In genomic region chr11:70284757-70285156, GRCm38 (mm10) we compare ENCODE assay signal across 16 mouse cellular contexts. TPM values are rescaled to one million over a fixed set of nuclear protein-coding genes. Genes with fewer than 3 reads are reported as not detected.
A peak's percentile ranks its signal among the peaks of the same experiment; 100 is the strongest.
DNase-seq lines count a peak whose midpoint lies in the region; ATAC-seq lines count a peak whose summit lies in the region.
"Had no signal": no experiment of that assay in that cellular context is flagged by ENCODE, and none has a peak within 500 bp of the region (broad histone marks: within the 10 kb centered on the region; RNA-seq: fewer than 3 reads in every experiment).

No protein-coding gene starts in this region.

- no peak for ATAC-seq in megakaryocyte, adult 5-6 weeks (ENCODE audit: poor library complexity, severe bottlenecking)
- ATAC-seq: inflammation-experienced regulatory T-cells, adult 6 months had no signal

- peak; percentile 32 for DNase-seq in kidney, postnatal 14 days
- DNase-seq in kidney, adult 11 months, result no peak
- DNase-seq in 3T3-L1 (ENCODE audit: low read depth, low spot score) (peak; percentile 44), 416B (ENCODE audit: low read depth) (peak; percentile 59)
- peak; percentile 56 for DNase-seq in skeletal muscle tissue, adult 2 months (ENCODE audit: low read depth, low spot score)
- DNase-seq in heart, adult 18-20 months, result no peak
- DNase-seq: adrenal gland, postnatal 36 days; cerebellum, adult 2 months; cerebellum, postnatal 36 days; heart, postnatal 10 days; lung, adult 18-20 months; right cerebral cortex, adult 18-20 months; thymus, postnatal 25 days had no signal

RNA-seq across cellular contexts. Expression of gene Alox12, which starts 29.6 kb away (rescaled TPM):
- 1 to 10 TPM; 1.6 to 1.9 TPM for total RNA-seq in heart, adult 18-20 months (2021)
- total RNA-seq in megakaryocyte, adult 5-6 weeks (2015), result not detected in 2 replicates
- not detected in 2 replicates for total RNA-seq in megakaryocyte, adult 5-6 weeks (2017)

RNA-seq across cellular contexts. Expression of gene Alox12e, which starts 37.7 kb away (rescaled TPM):
- not detected for total RNA-seq in heart, adult 18-20 months (2021)
- total RNA-seq in megakaryocyte, adult 5-6 weeks (2015), result 0.98 and 1.5 TPM in 2 replicates
- 1.2 and 1.7 TPM in 2 replicates for total RNA-seq in megakaryocyte, adult 5-6 weeks (2017)
- total RNA-seq: adrenal gland, postnatal 36 days; heart, postnatal 10 days; layer of hippocampus, postnatal 14 days had no signal

RNA-seq across cellular contexts. Expression of gene Rnasek, which starts 45.1 kb away (rescaled TPM):
- total RNA-seq in heart, adult 18-20 months (2021), result 100 to 1,000 TPM in 1 of 2 experiments, 10 to 100 TPM in 1; 97.8 to 102 TPM
- total RNA-seq in megakaryocyte, adult 5-6 weeks (2015), result 221 and 238 TPM in 2 replicates
- 29.7 and 38.5 TPM in 2 replicates for total RNA-seq in megakaryocyte, adult 5-6 weeks (2017)

RNA-seq across cellular contexts. Expression of gene Gm21988, which starts 45.1 kb away (rescaled TPM):
- total RNA-seq in heart, adult 18-20 months (2021), result 1 to 10 TPM; 2.7 TPM
- 4.0 and 5.2 TPM in 2 replicates for total RNA-seq in megakaryocyte, adult 5-6 weeks (2015)
- total RNA-seq in megakaryocyte, adult 5-6 weeks (2017), result 0.11 and 4.3 TPM in 2 replicates

RNA-seq across cellular contexts. Expression of gene 0610010K14Rik, which starts 47.0 kb away (rescaled TPM):
- 10 to 100 TPM; 29.1 to 30.6 TPM for total RNA-seq in heart, adult 18-20 months (2021)
- total RNA-seq in megakaryocyte, adult 5-6 weeks (2015), result 74.4 and 77.6 TPM in 2 replicates
- total RNA-seq in megakaryocyte, adult 5-6 weeks (2017), result 25.6 and 31.5 TPM in 2 replicates

Comparison
In these comparisons a context has a peak if more than half of its experiments do, and no peak if none do; other contexts are left out.
1. DNase-seq: peak in kidney, postnatal 14 days (single experiment), 3T3-L1 (single experiment), 416B (single experiment) and skeletal muscle tissue, adult 2 months (single experiment); none in kidney, adult 11 months (single experiment) and heart, adult 18-20 months (0 of 2).